Mouse (Mus musculus): ENCODE data around the gene Prkag1.

Gene Prkag1

DNA sequence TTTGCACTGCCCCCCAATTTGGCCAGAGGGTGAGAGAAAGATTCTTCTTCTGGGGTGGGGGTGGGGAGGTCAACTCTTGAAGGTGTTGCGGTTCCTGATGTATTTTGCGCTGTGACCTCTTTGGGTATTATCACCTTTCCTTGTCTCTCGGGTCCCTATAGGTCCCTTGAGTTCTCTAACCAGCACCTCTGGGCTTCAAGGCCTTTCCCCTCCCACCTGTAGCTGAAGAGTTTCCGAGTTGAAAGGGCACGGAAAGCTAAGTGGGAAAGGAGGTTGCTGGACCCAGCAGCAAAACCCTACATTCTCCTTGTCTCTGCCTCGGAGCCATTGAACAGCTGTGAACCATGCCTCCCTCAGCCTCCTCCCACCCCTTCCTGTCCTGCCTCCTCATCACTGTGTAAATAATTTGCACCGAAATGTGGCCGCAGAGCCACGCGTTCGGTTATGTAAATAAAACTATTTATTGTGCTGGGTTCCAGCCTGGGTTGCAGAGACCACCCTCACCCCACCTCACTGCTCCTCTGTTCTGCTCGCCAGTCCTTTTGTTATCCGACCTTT lies 38.1 kb downstream of the Prkag1 start:
- no peak for DNase-seq (ENCODE audit: low spot score)

- DNase-seq (ENCODE audit: low spot score) = no peak
These were observed 38.9 kb downstream of the Prkag1 start for GRCm38 (mm10) chr15:98792233-98793020.

DNA sequence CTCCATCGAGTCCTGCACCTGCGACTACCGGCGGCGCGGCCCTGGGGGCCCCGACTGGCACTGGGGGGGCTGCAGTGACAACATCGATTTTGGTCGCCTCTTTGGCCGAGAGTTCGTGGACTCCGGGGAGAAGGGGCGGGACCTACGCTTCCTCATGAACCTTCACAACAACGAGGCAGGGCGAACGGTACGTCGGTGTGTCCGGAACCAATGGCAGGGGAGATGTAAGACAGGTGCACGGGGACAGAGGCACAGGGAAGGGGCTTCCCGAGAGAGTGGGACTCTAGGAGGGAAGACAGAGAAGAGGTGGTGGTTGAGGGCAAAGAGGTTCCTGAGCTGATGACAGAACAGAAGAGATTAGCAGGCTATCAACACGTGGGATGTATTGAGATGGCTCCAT lies 39.5 kb downstream of the Prkag1 start:
- no peak for DNase-seq (ENCODE audit: low spot score)

DNA sequence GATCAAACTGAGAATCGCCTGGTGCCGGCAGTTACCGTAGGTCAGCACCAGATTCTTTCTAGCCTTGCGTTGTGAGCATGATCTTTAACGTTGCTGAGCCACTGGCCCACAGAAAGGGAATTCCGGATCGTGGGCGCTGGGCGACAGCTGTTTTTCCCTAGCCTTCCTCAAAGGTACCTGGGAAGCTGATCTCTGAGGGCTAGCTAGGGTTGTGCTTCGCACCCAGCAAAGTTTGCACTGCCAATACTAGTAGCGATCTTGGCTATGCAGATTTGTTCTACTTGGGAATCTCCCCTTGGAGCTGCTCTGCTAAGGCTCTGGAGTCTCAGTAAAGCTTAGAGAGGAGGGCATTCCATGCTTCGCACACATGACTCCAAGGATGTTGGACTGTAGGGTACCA lies 40.1 kb downstream of the Prkag1 start:
- DNase-seq (ENCODE audit: low spot score) = no peak

- DNase-seq (ENCODE audit: low spot score) = no peak
These were observed 40.6 kb downstream of the Prkag1 start for GRCm38 (mm10) chr15:98790761-98791160.

GRCm38 (mm10) chr15:98789661-98790535 lies 41.4 kb downstream of the Prkag1 start, which contains the start of gene Wnt1:
Gene Wnt1, plus strand, starts transcription at chr15:98789857.
- DNase-seq (ENCODE audit: low spot score) = peak; percentile 63

- no peak for DNase-seq (ENCODE audit: low spot score)
These were observed 42.2 kb downstream of the Prkag1 start for GRCm38 (mm10) chr15:98788972-98789660.

DNA sequence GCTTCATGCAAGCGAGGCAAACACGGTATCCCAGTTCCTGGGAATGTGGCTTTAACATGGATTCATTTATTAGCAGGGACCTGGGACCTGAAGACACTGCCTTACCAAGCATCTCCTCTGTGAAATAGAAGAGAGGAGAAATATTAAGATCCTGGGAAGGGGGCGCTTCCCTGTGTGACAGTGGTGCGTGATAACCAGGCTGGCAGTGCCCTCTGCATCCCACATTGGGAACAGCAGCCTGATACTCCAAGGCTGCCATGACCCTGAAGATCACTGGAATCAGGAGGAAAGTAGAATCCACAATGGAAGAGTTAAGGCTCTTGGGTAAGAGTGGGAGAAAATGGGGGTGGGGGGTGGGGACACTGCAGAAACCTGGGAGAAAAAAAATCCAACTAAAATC lies 43.4 kb downstream of the Prkag1 start:
- DNase-seq (ENCODE audit: low spot score) = no peak

GRCm38 (mm10) chr15:98785744-98786143 lies 45.6 kb downstream of the Prkag1 start:
- no peak for DNase-seq (ENCODE audit: low spot score)

- DNase-seq (ENCODE audit: low spot score) = no peak
These were observed 50.2 kb downstream of the Prkag1 start for GRCm38 (mm10) chr15:98781166-98781565.

DNA sequence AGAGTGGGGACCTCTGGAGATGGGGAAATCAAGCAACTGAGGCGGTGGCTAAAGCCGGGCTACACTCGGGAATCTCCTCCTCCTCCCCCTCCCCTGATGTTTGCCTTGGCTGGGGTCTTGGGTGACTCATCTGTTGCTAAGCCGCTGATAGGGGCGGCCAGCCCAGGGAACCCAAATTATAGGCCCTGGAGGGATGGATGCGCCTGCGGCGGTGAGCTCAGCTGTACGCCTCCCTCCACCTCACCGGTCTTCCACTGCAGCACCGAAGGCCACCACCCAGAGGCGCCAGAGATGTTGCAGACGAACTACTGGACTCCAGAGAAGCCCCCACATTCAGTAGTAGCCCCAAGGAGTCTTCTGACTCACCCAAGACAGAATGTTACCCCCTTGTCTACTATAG lies 50.7 kb downstream of the Prkag1 start:
- DNase-seq (ENCODE audit: low spot score) = no peak

DNA sequence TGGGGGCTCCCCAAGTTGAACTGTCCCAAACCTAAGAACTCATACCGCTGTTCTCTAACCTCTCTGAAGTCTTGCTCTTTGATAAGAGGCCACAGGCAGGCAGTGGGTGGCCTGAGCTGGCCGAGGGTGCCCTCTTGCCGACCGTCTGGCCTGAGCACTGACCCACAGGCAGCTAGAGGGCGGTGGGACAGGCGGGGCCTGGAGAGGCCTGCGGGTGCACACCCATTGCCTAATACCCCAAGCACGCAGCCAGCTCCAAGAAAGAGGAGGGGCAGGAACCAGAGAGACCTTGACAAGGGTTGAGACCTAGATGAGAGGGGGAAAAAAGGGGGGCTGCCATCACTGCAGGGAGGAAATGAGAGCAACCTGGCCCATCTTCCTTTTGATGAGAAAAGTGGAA lies 51.2 kb downstream of the Prkag1 start:
- no peak for DNase-seq (ENCODE audit: low spot score)

DNA sequence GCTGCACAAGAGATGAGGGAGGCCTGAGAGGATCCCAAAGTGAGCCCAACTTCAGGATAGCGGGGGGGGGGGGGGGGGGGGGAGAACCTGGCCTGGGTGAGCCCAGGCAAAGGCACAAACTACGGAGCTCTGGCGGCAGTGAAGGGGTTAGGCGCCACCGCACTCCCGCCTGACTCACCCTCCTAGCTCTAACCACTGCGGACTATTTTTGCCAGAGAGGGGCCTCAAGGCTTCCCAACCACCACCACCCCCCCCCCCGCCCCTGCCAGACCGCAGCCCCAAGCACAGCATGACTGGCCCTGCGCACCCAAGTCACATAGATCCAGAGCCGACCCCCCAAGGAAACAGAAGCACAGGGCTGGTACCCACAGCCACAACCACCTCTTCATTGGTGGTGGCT lies 52.5 kb downstream of the Prkag1 start:
- DNase-seq (ENCODE audit: low spot score) = no peak

DNA sequence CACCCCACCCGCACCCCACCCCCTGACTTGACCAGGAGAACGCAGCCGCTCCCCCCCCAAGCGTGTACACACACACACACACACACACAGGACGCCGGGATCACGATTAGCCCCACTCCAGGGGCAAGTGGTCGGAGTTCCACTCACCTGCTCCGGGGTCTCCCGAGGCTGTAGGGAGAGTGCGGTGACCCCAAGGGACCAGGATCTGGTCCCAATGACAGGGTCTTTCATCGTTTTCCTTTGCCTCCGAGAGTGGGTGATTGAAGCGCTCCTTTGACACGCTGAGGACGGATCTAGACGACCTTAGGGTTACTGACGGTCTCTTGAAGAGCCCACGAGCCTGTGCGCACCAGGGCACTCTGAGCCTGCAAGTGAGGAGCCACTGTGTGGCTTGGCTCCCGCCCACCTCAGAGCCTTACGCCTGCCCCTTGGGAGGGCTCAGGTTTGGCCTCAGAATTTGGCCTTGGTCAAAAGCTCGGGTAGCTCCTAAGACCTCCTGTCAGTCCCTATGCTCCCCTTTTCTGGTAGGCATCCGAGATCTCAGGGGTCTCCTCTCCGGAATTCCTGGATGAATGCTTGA lies 53.0 kb downstream of the Prkag1 start:
- DNase-seq (ENCODE audit: low spot score) = no peak

- no peak for DNase-seq (ENCODE audit: low spot score)
These were observed 53.6 kb downstream of the Prkag1 start, which contains the start of gene Wnt10b for GRCm38 (mm10) chr15:98777762-98778161. Gene Wnt10b, minus strand, starts transcription at chr15:98778150.

- no peak for DNase-seq (ENCODE audit: low spot score)
These were observed 54.2 kb downstream of the Prkag1 start for GRCm38 (mm10) chr15:98777005-98777616.

GRCm38 (mm10) chr15:98776280-98777004 lies 54.9 kb downstream of the Prkag1 start:
- DNase-seq (ENCODE audit: low spot score) = no peak

GRCm38 (mm10) chr15:98775533-98775932 lies 55.8 kb downstream of the Prkag1 start:
- no peak for DNase-seq (ENCODE audit: low spot score)

DNA sequence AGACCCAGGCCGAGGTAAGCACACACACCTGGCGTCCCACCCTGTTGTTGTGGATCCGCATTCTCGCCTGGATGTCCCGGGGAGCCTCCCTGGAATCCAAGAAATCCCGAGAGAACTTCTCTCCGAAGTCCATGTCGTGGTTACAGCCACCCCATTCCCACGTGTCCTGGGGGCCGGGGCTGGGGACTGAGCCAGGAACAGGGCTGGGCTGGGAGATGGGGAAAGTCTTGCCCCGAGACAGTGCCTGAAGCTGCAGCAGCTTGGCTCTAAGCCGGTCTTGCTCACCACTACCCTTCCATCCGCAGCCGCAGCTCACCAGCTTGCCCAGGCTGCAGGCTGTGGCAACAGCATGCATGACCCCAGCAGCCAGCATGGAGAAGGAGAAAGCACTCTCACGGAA lies 57.2 kb downstream of the Prkag1 start:
- DNase-seq (ENCODE audit: low spot score) = no peak

- DNase-seq (ENCODE audit: low spot score) = no peak
These were observed 58.7 kb downstream of the Prkag1 start for GRCm38 (mm10) chr15:98772511-98773211.

Measured in urinary bladder, postnatal 25 days (tissue).